Mouse (Mus musculus) embryo, embryonic 10.5 days (tissue): Measurements from ENCODE around the gene Fh1.

Source experiments
- DNase-seq: peaks from one replicate; pipeline ENCODE4 v3.0.0-alpha.2; 2015; ENCODE audit warnings: low spot score

Gene Fh1

DNA sequence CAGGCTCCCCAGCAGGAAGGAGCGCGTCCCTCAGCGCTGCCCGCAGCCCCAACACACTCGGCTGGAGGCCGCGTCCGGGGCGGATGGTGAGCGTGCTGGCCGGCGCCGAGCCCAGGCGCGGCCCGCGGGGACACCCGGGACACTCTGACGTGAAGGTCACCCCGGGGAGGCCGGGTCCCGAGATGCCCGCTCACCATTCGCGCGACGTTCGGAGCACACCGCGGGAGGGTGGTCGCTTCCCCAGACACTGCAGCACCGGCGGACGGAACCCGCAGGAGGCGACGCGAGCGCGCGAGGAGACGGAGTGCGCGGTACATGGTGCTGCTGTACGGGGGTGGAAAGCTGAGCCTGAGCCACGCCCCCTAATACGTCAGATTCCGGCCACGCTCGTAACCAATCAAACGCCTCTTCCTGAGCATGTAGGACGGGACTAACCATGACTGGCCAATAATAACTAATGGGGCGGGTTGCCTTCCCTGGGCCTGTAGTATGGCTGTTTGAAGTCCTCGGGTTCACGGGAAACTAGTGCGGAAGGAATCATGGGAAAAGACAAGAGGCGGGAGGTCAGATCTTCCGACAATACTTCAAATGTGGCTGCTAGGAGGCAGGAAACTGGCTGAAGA lies at the start of gene Fh1:
TSS of gene Fh1 (minus strand) at position 379 of the 623 bp plus-strand sequence.
- peak; percentile 98 for DNase-seq

- DNase-seq, result no peak
Measured at GRCm38 (mm10) chr1:175675116-175675515, 49.7 kb upstream of the Fh1 start.

DNA sequence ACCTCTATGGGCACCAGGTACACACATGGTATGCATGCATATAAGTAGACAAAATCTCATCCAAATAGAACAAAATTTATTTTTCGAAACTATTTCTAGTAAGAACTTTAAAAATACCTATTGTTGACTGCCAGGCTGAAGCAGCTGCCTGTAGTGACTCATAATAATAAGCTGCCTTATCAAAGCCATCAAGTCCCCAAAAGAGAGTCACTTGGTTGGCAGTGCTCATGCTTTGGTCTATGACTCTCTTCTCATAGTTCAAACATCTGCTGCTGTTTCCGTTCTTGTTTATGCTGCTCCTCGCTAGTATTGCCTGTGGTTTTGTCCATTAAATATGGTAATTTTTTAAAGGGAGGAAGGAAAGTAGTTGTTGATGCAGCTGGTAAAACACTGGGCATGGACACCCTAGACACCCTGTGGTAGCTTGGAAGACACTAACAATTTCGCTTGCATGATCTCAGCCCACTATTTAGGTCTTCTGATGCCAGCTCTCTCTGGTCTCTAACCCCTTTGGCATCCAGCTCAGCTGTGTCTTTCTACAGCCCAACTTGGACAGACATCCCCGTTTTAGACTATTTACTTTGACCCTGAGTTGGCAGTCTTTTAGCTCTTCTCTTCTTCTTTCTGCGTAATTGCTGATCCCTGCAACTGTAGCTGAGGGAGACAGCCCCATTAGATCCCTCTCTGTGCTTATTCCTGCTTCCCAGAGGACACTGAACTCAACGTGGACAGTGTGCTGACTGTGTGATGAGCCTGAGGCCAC lies 48.3 kb upstream of the Fh1 start:
- DNase-seq, result no peak

- no peak for DNase-seq
Measured at GRCm38 (mm10) chr1:175671626-175672025, 46.2 kb upstream of the Fh1 start.

- no peak for DNase-seq
Measured at GRCm38 (mm10) chr1:175670042-175670441, 44.6 kb upstream of the Fh1 start.

GRCm38 (mm10) chr1:175669456-175669855 lies 44.0 kb upstream of the Fh1 start:
- no peak for DNase-seq

DNA sequence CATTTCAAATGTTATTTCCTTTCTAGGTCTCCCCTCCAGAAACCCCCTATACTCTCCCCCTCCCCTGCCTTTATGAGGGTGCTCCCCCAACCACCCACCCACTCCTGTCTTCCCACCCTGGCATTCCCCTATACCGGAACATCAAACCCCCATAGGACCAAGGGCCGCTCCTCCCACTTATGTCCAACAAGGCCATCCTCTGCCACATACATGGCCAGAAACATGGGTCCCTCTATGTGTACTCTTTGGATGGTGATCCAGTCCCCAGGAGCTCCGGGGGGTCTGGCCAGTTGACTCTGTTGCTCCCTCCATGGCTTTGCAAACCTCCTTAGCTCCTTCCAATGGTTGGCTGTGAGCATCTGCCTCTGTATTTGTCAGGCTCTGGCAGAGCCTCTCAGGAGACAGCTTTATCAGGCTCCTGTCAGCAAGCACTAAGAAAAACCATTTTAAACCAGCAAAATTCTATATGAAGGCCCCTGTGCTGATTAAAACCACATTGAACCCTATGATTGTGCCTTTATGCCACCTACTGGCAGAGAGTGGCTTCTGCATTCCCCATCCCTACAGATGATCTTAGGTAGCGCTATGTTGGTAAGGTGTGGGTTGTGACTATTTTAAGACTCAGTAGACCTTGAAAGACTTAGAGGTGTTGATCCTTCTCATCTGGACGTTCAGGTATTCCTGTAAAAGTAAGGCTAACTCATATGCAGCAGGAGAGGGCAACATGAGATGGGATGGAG lies 43.4 kb upstream of the Fh1 start:
- DNase-seq, result peak; percentile 62

DNA sequence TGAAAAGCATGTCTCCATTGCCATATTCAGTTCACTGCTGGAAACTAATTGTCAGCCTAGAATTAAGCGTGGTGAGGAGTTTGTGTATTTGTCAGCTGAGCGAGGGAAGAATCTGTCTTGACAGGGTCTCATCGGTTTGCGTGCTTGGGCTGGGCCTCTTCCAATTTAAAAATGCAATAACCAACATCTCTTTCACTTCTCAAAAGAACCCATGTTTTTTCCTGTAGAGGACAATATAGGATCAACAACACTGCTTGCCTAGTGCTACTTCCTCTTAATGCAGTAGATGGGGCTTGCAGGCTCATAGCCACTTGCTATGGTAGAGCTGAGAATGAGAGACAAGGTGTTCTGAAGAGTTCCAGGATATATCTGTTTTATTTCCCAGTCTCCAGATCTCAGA lies 34.5 kb upstream of the Fh1 start:
- DNase-seq, result no peak

DNA sequence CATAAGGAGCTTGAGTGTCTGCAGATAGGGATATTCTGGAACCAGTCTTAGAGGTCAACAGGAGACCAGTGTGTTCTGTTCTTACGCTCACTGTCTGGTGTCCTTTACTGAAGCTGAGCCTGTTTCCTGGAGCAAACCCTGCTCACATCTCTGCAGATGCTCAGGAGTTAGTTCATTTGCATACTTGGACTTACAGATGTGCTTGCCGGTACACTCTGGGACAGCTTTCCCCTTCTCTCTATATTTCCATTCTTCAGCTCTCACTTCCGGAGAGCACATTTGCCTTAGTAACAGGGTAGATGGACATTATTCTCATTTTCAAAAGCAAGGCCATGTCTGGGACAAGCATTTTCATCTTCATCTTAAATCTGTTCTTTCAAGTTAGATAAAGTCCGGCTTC lies 23.2 kb upstream of the Fh1 start:
- DNase-seq, result no peak

DNA sequence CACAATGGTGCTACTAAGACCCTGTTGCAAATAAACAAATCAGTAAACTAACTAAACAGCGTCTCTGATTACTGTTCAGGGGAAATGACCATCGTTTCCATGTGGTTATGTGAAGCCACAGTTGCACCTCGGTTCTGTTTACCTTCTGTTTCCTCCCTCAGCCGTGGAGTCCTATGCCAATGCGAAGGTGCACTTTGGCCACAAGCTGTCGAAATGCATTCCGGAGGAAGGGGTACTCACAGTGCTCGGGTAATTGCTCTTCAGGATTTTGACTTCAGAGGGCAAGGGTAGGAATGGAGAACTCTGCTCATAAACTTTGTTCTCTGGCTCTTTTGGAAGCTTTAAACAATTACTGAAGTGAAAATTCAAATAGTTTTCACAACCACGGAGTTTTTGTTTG lies 21.5 kb upstream of the Fh1 start:
- no peak for DNase-seq

DNA sequence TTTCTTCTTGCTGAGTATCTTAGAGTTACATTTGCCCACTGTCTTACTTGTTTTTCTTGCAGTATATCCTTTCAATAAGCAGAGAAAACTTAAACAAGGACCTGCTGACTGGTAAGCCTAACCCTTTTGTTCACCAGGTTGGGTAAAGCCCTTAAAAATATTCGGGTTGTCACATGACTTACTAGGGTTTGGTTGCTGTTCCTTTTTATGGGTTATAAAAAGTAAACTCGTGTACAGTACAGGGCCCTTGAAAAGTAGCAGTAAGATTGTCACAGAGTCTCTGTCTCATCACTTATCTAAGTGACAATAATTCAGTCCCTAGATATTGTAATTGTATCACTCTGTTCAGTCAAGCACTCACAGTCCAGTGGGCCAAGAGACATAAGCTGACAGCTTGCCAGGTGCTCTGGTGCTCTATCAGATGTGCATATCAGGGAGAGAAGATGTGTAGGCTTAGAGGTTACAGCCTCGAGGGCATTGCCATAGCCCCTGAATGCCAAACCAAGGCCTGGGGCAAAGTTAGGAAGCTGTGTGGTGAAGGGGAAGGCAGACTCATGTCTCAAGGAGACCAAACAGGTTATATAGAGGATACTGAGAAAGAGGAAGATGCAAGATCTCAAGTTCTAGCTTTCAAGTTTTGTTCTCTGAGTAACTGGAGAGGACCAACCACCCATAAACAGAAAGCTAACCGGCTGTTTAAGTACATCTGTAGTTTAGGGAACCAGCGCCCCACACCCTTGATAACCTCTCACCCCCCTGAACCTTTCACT lies 18.2 kb upstream of the Fh1 start:
- DNase-seq, result no peak

- DNase-seq, result no peak
Measured at GRCm38 (mm10) chr1:175640435-175641150, 15.2 kb upstream of the Fh1 start.

- DNase-seq, result no peak
Measured at GRCm38 (mm10) chr1:175639072-175639471, 13.6 kb upstream of the Fh1 start.

GRCm38 (mm10) chr1:175637677-175638076 lies 12.2 kb upstream of the Fh1 start:
- DNase-seq, result no peak

DNA sequence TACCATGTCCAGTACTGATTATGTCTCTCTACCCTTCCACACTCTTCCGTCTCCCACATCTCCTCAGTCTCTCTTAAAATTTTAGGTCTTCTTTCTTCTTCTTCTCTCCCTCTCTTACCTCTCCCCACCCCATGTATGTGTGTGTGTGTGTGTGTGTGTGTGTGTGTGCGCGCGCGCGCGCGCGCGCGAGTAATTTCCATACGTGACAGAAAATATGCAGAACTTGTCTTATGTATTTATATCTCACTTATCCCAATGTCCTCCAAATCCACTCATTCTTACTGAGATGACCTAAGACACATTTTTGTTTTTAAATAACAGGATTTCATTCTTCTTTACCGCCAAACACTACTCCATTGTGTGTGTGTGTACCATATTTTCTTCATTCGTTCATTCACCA lies 7.0 kb upstream of the Fh1 start:
- DNase-seq, result no peak

- DNase-seq, result no peak
Measured at GRCm38 (mm10) chr1:175631721-175632221, 6.3 kb upstream of the Fh1 start.

- DNase-seq, result no peak
Measured at GRCm38 (mm10) chr1:175631080-175631479, 5.6 kb upstream of the Fh1 start.

DNA sequence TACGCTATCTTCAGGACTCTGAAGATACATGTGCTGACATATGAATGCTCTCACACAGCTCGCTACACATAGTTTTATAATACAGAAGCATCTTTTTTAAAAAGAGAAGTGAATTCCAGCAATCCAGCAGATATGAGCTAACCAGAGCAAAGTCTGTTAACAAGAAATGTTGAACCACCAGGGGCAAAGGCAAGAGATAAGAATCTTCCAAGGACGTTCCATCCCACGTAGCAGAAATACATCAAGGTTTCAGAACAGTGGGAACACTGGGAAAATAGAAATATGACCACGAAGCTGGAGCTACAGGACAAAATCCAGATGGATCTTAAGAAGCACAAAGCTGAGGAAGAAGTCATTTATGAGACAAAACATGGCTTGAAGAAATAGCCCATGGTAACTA lies 4.9 kb upstream of the Fh1 start:
- DNase-seq, result no peak

DNA sequence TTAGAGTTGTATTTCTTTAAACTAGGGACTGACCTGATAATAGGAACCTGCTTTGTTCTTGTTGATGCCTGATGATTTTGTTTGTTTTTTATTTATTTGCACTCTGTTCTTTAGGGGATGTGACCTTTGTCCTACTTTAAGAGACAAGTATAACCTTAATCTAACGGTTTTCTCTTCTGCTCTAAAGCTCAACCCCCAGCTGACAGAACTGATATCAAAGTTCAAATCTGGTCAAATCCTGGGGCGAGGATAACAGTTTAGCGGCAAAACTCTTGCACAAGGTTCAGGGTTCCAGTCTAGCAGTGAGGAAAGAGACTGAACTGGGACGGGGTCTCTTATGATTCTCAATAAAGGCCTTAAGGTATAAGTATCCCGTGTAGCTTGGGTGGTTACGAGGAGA lies 3.8 kb upstream of the Fh1 start:
- no peak for DNase-seq

DNA sequence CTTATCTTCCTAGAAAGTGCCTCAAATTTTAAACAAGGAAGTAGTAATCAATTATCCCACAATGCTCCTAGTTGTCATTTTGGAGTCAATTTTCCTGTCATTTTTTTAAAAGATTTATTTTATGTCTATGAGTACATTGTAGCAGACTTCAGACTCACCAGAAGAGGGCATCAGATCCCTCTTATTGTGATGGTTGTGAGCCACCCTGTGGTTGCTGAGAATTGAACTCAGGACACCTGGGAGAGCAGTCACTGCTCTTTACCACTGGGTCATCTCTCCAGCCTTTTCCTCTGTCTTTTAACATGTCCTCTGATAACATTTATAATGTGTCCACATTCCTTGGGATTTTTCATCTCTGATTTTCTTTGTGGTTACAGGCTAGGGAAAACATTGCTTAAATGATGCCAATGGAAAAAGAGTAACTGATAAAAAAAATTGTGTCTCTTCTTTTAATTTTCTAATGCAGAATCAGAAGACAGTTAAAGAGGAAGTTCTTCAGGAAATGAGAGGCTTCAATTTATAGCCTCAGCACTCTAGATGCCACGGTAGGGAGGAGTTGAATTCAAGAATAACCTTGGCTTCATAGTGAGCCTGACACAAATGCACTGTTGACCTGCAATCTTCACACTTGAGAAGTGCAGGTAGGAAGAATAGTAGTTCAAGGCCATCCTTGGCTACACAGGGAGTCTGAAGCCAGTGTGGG lies 706 bp upstream of the Fh1 start:
- peak; percentile 68 for DNase-seq

DNA sequence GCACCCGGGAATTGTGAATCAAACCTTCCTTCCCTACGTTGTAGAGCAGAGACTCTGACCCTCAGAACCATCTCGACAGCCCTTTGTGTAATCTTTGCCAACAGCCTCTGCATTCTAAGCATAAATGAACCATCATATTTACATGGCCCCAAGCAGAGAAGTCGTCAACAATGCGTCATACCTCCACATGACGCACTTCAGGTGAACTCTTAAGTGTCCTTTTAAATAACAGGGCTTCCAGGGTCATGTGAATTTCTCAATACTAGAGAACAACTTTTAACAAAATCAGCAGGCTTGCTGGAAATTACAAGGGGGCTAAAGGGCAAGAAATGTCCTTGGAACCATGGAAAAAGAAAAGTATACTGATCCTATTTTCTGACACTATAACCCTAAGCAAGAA lies 1.8 kb downstream of the Fh1 start:
- DNase-seq, result no peak
